Mouse (Mus musculus) urinary bladder, postnatal 10 days (tissue): ENCODE data around the gene AA792892.
"Not testable (repeated sequence)": the region's sequence is repeated elsewhere in the genome, so short reads cannot be mapped to it uniquely, and the experiment has no call there.

Experiments
- DNase-seq: peaks from one replicate; pipeline ENCODE4 v3.0.0; 2022; ENCODE audit warnings: low spot score

AA792892 gene

DNA sequence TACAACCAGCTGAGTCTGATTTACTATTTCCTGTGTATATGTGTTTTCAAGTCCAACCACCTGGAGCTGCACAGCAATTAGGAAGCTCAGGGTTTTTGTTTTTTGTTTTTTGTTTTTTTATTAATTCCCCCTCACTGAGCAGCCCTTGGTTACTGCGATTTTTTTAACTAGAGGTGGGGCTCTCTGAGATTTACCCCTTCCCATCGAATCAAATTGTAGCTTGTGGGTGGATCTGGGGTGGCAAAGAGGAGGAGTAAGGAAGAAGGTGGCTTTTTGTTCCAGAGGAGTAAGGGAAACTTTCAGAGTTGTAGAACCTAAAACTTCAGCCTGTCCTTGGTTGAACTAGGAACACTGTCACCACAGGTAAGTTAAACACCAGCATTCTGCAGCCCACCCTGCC is at the start of gene AA792892:
TSS of gene AA792892 (plus strand) at position 301 of the 400 bp plus-strand sequence.
- DNase-seq: not testable (repeated sequence)

- DNase-seq: not testable (repeated sequence)
Measured at GRCm38 (mm10) chr5:94306696-94307095, 32.9 kb upstream of the AA792892 start, which contains the start of gene A430089I19Rik. A430089I19Rik (minus strand) TSS chr5:94306796.

DNA sequence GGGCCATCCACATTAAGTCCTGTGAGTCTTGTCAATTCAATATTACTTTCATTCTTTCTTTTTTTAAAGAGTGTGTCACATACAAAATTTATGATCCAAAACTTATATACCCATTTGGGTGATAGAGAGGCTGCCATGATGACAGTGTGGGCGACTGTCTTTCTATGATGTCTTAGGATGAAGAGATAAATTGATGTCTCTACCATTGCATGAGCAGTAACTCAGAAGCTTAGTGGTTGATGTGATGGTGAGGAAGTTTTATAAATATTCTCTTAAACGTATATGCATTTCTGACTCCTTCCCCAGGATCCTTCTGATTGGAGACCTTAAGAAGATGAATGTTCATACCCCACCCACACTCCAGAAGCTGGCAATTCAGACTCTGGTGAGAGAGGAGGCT is 25.4 kb upstream of the AA792892 start, which contains the start of gene Gm6502:
TSS of gene Gm6502 (plus strand) at position 301 of the 400 bp plus-strand sequence.
- not testable (repeated sequence) for DNase-seq
